Mouse (Mus musculus): ENCODE measurements around the gene Hacl1.

- TF ChIP-seq CTCF (IDR thresholded peaks at IDR 0.05; ENCODE audit: low read depth, low read length) (no peak), POLR2A (IDR thresholded peaks at IDR 0.05; ENCODE audit: extremely low read depth, insufficient read depth, low read length) (no peak)
These were observed 45.1 kb upstream of the Hacl1 start for GRCm38 (mm10) chr14:31686231-31686630.

Data from liver, adult 2 months (tissue).